Mouse (Mus musculus) forebrain, embryonic 11.5 days (tissue): ENCODE results near the gene Tmem178b. TPM values are rescaled to one million over a fixed set of nuclear protein-coding genes. Genes with fewer than 3 reads are reported as not detected.

Experiments
- ATAC-seq: fragments of 200-750 bp; cut with Nextera tagmentation; replicated peaks from 2 replicates; pipeline ENCODE4 v1.8.0; 2017; ENCODE audit warnings: moderate TSS enrichment; ENCODE audit not compliant: low FRiP score
- DNase-seq: peaks from one replicate; pipeline ENCODE4 v3.0.0-alpha.2; 2017; ENCODE audit warnings: low spot score
- H3K27ac ChIP-seq: fragments of 300-500 bp; sonication (generic); 2 replicates; pipeline ENCODE4 v1.5.1; 2014; ENCODE audit warnings: low read depth, low read length
- H3K27me3 ChIP-seq: fragments of 300-500 bp; sonication (generic); 2 replicates; pipeline ENCODE4 v1.6.1; 2014; ENCODE audit warnings: mild to moderate bottlenecking, low read length, mixed read lengths; ENCODE audit not compliant: control insufficient read depth, insufficient read depth
- H3K36me3 ChIP-seq: fragments of 300-500 bp; sonication (generic); 2 replicates; pipeline ENCODE4 v1.6.1; 2014; ENCODE audit warnings: mild to moderate bottlenecking, low read length, moderate library complexity, mixed read lengths; ENCODE audit not compliant: control insufficient read depth, insufficient read depth
- H3K4me1 ChIP-seq: fragments of 300-500 bp; sonication (generic); replicated peaks from 2 replicates; pipeline ENCODE4 v1.6.1; 2014; ENCODE audit warnings: low read length, mixed read lengths; ENCODE audit not compliant: control insufficient read depth, insufficient read depth
- H3K4me2 ChIP-seq: fragments of 300-500 bp; sonication (generic); 2 replicates; pipeline ENCODE4 v1.6.1; 2014; ENCODE audit warnings: low read depth, mild to moderate bottlenecking, low read length, moderate library complexity, mixed read lengths; ENCODE audit not compliant: severe bottlenecking
- H3K4me3 ChIP-seq: fragments of 300-500 bp; sonication (generic); 2 replicates; pipeline ENCODE4 v1.5.1; 2014; ENCODE audit warnings: low read depth, low read length
- H3K9ac ChIP-seq: fragments of 300-500 bp; sonication (generic); 2 replicates; pipeline ENCODE4 v1.6.1; 2014; ENCODE audit warnings: low read length
- H3K9me3 ChIP-seq: fragments of 300-500 bp; sonication (generic); 2 replicates; pipeline ENCODE4 v1.6.1; 2016; ENCODE audit warnings: low read length, mixed read lengths; ENCODE audit not compliant: control insufficient read depth
- WGBS: fragments of 180-500 bp; shearing (Covaris S2); extraction: QIAGEN DNeasy Blood & Tissue Kit; methylation state at CpG from one replicate; pipeline ENCODE4 v1.1.7; 2014; 5-methylcytosine and 5-hydroxymethylcytosine counted together
- polyA plus RNA-seq: library from polyadenylated mRNA; unstranded; fragments of >200 nt; fragmentation: Nextera tagmentation; extraction: Ambion mirVana; gene quantifications from 2 replicates; pipeline ENCODE4 v1.2.1, GENCODE M21; 2014

The Tmem178b gene
- polyA plus RNA-seq, 1 experiment from 2014 or later, result 7.4 TPM

DNA sequence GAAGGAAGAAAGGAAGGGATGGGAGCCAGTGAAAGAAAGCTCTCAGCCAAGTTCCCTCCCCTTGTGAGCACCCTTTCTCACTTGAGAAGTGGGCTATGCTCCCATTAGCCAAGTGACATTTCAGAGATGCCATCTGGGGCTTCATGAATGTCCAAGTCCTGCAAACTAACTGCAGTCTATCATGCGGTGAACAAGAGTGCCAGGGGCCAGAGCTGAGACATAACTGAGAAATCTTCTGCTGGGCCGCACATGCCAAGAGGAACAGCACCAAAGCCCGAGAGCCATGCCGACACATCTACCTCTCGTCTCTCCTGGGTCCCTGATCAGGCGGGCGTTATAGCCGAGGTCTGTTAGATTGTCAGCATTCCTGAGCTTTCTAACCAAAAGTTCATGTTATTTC lies 279.2 kb downstream of the Tmem178b start:
- Histone ChIP-seq H3K4me2 (no peak overlapping the region), H3K4me1 (no peaks in the 10 kb centered on the region), H3K27ac (no peak overlapping the region), H3K4me3 (no peak overlapping the region), H3K9me3 (no peaks in the 10 kb centered on the region), H3K36me3 (no peaks in the 10 kb centered on the region), H3K9ac (no peak overlapping the region), H3K27me3 (no peaks in the 10 kb centered on the region)
- ATAC-seq, result no peak
- DNase-seq, result no peak
- 96% methylated on average over 8 of the region's 8 CpGs for WGBS

DNA sequence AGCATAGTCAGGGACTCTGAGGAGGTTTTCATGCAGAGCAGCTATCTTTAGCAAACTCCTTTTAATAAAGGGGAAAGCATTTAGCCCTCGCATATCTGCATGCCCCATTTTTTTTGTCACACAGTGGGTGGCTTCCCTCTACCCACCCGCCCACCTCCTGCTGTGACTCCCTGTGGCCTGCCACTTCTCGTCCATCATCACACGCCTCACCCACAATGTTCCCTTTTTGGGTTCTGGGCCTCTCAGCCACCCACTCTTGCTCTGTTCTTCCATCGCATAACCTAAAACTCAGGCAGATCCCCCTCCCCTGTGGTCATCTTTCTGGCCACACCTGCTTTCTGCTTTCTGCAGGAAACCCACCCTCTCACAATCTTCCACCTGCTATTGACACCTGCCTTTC lies 288.3 kb downstream of the Tmem178b start:
- no peak overlapping the region for H3K9ac ChIP-seq
- H3K9me3 ChIP-seq, result no peaks in the 10 kb centered on the region
- H3K4me3 ChIP-seq, result no peak overlapping the region
- 78% methylated on average over 5 of the region's 5 CpGs for WGBS
- no peak overlapping the region for H3K27ac ChIP-seq
- no peaks in the 10 kb centered on the region for H3K4me1 ChIP-seq
- DNase-seq (no peak), ATAC-seq (no peak)
- H3K27me3 ChIP-seq, result no peaks in the 10 kb centered on the region
- H3K4me2 ChIP-seq, result no peak overlapping the region
- no peaks in the 10 kb centered on the region for H3K36me3 ChIP-seq

DNA sequence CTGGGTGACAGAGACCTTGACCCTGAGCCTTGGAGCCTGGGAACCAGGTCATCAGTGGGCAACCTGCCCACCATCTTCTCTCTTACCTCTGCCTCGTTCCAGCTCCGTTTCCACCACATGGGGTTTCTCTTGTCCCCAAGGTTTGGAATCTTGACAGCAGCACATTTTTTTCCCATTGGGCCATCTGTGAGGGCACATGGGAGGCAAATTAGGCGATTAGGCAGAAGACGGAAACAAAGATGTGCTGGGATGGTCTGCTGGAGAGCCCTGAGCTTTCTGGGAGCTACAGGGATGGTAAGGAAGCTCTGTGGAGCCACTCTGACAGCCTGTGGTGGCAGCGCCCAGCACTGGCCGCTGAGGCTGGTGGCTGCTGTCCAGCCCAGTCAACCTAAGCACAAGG lies 300.5 kb downstream of the Tmem178b start:
- H3K4me2 ChIP-seq, result no peak overlapping the region
- no peaks in the 10 kb centered on the region for H3K4me1 ChIP-seq
- H3K27me3 ChIP-seq, result no peaks in the 10 kb centered on the region
- H3K9ac ChIP-seq, result no peak overlapping the region
- 81% methylated on average over 6 of the region's 6 CpGs for WGBS
- no peaks in the 10 kb centered on the region for H3K9me3 ChIP-seq
- no peak for ATAC-seq
- H3K4me3 ChIP-seq, result no peak overlapping the region
- no peak overlapping the region for H3K27ac ChIP-seq
- DNase-seq, result no peak
- no peaks in the 10 kb centered on the region for H3K36me3 ChIP-seq

DNA sequence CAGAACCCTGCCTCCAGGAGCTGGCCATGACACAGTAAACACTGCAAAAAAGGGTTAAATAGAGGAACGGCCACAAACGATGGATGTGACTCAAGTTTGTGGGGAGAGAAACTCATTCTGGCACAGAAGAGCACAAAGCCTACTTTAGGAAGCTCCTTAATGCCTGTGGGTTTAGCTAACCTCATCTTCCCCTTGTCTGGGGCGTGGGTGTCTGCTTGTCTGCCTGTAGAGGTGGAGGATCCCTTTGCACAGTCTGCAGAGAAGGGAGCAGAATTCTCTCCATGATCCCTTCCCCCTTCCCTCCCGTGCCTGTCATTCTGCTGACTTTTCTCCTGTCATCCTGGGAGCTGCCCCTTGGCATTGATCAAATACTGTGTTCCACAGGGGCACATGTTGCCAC lies 304.8 kb downstream of the Tmem178b start:
- no peak overlapping the region for H3K4me2 ChIP-seq
- 71% methylated on average over 4 of the region's 4 CpGs for WGBS
- ATAC-seq (no peak), DNase-seq (no peak)
- H3K27me3 ChIP-seq, result no peaks in the 10 kb centered on the region
- H3K9ac ChIP-seq, result no peak overlapping the region
- H3K4me1 ChIP-seq, result no peaks in the 10 kb centered on the region
- H3K36me3 ChIP-seq, result no peaks in the 10 kb centered on the region
- H3K4me3 ChIP-seq, result no peak overlapping the region
- no peaks in the 10 kb centered on the region for H3K9me3 ChIP-seq
- no peak overlapping the region for H3K27ac ChIP-seq

DNA sequence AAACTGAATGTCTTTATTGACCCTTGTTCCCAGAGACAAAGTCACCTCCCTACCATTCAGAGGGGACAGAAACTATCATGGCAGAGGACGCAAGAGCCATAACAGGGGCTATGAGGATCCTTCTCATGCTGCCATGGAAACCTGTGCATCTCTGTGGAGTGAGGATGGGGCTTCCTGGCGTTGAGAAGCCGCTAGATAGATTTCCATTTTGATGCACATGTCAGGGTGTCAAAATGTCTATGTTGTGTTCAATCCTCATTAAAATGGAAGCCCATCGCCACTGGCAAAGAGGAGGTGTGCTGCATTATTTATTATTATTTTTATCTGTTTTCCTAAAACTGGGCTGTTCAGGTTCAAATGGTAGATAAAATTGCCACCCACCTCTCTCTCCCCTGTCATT lies 307.5 kb downstream of the Tmem178b start:
- no peaks in the 10 kb centered on the region for H3K4me1 ChIP-seq
- H3K9me3 ChIP-seq, result no peaks in the 10 kb centered on the region
- no peak overlapping the region for H3K9ac ChIP-seq
- DNase-seq, result no peak
- no peak for ATAC-seq
- H3K27me3 ChIP-seq, result no peaks in the 10 kb centered on the region
- no peak overlapping the region for H3K27ac ChIP-seq
- H3K4me2 ChIP-seq, result no peak overlapping the region
- no peaks in the 10 kb centered on the region for H3K36me3 ChIP-seq
- 90% methylated on average over 4 of the region's 4 CpGs for WGBS
- no peak overlapping the region for H3K4me3 ChIP-seq

DNA sequence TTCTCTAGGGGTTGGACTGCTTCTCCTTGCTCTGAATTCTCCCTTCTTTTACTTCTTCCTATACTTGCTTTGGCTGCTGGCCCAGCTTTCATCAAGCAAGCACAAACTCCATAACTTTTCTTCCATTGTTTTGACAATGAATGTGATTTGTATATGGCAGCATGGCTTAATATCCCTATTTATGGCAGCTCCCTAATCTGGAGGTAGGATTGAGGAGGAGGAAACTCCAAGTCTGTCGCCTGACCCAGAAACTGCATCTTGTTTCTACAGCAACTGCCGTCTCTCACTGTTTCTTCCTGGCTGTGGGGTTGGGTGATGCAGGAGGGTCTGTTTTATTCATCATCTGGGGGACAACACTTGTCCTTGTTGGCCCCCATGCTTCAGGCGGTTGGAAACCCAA lies 327.6 kb downstream of the Tmem178b start:
- Histone ChIP-seq H3K27me3 (no peaks in the 10 kb centered on the region), H3K4me2 (no peak overlapping the region), H3K4me3 (no peak overlapping the region), H3K36me3 (no peaks in the 10 kb centered on the region), H3K4me1 (no peaks in the 10 kb centered on the region), H3K27ac (no peak overlapping the region), H3K9me3 (no peaks in the 10 kb centered on the region), H3K9ac (no peak overlapping the region)
- WGBS, result 82% methylated on average over 3 of the region's 3 CpGs
- no peak for DNase-seq
- ATAC-seq, result no peak

DNA sequence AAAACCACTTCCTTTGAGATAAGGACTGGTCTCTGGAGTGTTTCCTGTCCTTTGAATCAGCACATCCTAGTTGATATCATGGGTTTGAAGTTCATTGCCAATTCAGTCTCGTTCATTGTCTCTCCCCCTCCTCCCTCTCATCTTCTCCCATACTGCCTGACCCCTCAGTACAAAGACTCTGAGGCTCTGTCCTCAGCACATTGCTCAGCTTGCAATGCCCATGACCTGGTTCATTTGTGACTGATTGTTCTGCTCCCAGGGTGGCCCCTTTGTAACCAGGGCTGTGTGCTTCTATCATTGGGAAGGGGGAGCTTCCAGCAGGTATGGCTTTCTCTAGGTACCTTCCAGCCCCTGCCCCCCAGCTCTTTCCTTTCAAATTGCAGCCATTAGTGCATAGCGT lies 329.5 kb downstream of the Tmem178b start:
- no peak overlapping the region for H3K9ac ChIP-seq
- 55% methylated on average over 2 of the region's 2 CpGs for WGBS
- H3K27ac ChIP-seq, result no peak overlapping the region
- no peak overlapping the region for H3K4me2 ChIP-seq
- H3K4me1 ChIP-seq, result no peaks in the 10 kb centered on the region
- H3K27me3 ChIP-seq, result no peaks in the 10 kb centered on the region
- no peaks in the 10 kb centered on the region for H3K9me3 ChIP-seq
- ATAC-seq (no peak), DNase-seq (no peak)
- H3K4me3 ChIP-seq, result no peak overlapping the region
- no peaks in the 10 kb centered on the region for H3K36me3 ChIP-seq

DNA sequence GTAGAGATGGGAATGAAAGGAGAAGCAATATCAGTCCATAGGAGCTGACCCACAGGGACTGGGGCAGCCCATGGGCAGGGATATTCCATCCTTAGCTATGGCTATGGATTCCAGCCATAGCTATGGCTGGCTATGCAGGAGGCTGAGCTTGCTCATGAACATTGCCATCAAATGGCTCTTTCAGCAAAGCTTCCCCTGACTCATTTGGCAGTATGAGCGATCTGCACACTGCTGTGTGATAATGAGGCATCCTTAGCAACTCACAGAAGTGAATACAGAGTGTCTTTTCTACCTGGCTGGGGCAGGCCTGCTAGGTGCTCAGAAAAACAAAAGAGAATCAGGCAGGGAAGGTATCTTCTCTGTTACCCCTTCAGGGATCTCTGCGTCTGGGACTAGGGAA lies 332.3 kb downstream of the Tmem178b start:
- ATAC-seq, result no peak
- H3K27ac ChIP-seq, result no peak overlapping the region
- no peak overlapping the region for H3K4me3 ChIP-seq
- no peak overlapping the region for H3K9ac ChIP-seq
- no peaks in the 10 kb centered on the region for H3K27me3 ChIP-seq
- WGBS, result 76% methylated on average over 2 of the region's 2 CpGs
- DNase-seq, result no peak
- H3K4me2 ChIP-seq, result no peak overlapping the region
- no peaks in the 10 kb centered on the region for H3K9me3 ChIP-seq
- no peaks in the 10 kb centered on the region for H3K36me3 ChIP-seq
- no peaks in the 10 kb centered on the region for H3K4me1 ChIP-seq

DNA sequence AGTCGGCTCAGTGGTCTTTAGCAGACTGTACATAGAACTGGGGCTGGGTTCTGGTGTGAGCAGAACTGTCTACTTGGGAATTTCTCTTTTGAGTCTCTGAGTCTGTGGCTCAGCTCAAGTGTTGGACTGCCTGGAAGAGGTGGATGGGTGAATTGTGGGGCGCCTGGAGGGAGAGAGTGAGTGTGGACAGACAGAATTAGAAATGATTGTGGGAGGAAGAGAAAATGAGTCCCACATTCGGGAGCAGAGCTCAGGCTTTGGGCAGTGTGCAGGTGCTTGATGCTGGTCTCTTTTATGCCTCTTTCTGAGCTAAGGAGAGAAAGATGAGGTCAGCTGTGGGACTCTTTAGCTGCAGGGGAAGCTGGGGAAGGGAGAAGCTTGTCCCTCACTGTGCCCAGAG lies 334.9 kb downstream of the Tmem178b start:
- DNase-seq (no peak), ATAC-seq (no peak)
- no peaks in the 10 kb centered on the region for H3K27me3 ChIP-seq
- 87% methylated on average over 3 of the region's 3 CpGs for WGBS
- H3K4me2 ChIP-seq, result no peak overlapping the region
- no peaks in the 10 kb centered on the region for H3K9me3 ChIP-seq
- H3K4me3 ChIP-seq, result no peak overlapping the region
- H3K27ac ChIP-seq, result no peak overlapping the region
- no peaks in the 10 kb centered on the region for H3K4me1 ChIP-seq
- H3K36me3 ChIP-seq, result no peaks in the 10 kb centered on the region
- H3K9ac ChIP-seq, result no peak overlapping the region
